Mouse (Mus musculus): ENCODE data around the gene Mettl24.
"Not testable (repeated sequence)": the region's sequence is repeated elsewhere in the genome, so short reads cannot be mapped to it uniquely, and the experiment has no call there.

Mettl24 gene

DNA sequence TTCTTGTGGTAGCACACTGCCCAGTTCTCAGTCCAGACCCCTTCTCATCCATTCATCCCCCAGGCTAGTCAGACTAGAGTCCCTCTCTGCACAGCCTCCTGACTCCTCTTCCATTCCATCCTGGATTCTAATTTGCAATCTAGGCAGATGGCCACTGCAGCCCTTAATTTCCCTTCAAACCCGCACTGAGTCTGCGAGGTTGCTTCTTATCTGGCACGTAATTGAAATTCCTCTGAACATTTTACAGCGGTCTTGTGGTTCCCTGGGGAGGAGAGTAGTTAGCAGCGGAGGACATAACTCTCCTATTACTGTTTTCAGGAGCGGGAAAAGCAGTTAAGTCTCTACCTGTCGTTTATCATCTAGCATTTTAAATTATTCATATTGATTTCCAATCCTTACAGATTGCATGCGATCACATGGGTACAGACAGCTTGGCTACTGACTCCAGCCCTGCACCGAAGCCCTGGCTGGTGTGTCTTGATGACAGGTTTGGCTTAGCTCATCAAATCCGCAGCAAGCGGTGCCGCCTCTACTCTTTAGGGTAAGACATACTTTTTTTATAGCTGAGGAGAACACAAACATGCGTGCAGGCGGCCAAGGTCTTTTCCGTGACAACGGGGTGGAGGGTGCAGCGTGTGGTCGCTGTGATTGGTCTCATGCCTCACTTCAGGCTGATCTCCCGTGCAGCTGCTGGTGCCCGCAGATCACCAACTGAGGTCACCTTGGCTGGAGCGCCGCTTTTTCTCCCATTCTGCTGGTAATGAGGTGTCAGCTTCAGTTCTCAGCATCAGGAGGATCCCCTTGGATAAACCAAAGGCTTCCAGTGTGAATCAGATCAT lies 54.4 kb downstream of the Mettl24 start:
- no peak for DNase-seq (ENCODE audit: low spot score in 2 of 2)

DNA sequence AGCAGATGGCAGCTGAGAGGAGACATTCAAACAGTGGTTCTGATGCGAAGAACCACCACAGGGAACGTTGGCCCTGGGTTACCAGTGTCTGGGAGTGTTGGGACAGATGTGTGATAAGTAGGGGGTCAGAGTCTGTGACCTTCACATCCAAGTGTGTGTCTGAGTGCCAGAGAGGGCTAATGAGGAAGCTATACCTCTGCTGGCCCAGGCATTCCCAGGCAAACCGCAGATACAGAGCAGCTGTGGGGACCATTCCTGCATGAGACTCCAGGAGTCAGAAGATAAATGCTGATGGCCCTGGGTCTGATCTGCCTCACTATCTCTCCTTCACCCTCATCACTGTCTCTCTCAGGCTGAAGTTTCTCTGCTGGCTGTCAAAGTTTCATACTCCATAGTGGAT lies 57.6 kb downstream of the Mettl24 start:
- no peak for DNase-seq (ENCODE audit: low spot score in 2 of 2)

DNA sequence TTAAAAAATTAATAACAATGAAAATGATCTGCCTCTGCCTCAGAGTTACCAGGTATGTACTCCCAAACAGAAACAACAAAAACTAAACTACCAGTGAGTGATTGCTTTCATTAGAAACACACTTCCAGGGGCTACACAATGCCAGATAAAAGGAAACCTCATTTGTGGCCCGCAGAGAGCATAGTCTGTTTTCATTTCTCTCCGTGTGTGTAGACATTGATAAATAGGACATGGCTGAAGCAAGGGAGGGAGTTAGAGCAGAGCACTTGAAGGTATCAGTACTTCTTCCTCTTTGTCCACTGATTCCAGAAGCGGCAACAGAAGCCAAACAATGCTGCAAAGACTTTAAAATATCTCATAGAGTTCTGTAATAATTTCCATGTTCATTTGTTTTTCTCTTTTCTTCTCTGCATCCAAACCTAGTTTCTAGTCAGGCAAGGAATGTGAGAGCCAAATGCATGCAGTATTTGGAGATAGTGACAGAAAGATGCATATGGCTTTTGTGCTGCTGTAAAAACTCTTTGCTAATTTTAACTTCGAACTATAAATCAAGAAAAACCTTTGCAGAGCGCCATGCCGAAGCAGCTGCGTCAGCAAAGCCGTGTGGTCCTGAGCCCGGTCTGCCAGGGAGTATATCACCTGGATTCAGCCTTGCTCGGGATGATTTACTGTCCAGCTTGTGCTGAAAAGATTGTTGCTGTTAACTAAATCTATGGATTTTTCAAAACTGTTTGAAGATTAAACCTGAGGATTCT lies 67.4 kb downstream of the Mettl24 start:
- no peak for DNase-seq (ENCODE audit: low spot score in 2 of 2)

DNA sequence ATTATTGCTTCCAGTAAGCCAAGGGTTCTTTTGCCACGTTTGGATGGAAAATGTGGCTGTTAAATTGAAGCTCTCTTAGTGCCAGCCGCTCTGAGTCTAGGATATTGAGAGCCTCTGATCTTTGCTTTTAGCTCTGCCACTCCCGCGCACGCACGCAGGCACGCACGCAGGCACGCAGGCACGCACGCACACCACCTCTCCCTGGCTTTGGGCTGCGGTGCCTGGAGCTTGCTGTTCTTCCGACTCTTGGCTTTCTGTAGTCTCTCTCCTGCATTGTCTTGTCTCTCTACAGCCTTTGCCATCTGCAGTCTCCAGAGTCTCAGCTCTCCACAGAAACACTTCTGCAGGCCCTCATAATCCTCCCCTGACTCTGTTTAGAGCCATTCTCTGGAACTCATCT lies 68.1 kb downstream of the Mettl24 start:
- no peak for DNase-seq (ENCODE audit: low spot score in 2 of 2)

DNA sequence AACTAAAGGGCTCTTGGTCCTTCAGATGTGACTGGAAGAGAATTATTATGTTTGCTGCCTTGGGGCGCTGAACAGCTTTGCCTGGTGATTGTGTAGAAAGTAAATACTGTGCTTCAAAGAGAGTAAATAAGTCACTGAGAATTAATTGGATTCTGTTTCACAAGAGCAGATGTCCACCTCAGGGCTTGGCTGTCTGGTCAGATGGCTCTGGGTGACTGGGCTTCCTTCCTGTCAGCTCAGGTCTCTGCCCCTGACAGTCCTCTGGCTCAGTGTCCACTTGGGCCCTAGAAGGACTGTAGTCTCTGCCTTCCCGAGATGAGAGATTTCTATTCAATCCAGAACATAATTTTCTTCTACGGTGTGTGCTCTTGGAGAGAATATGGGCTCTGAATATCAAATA lies 70.0 kb downstream of the Mettl24 start:
- no peak for DNase-seq (ENCODE audit: low spot score in 2 of 2)

DNA sequence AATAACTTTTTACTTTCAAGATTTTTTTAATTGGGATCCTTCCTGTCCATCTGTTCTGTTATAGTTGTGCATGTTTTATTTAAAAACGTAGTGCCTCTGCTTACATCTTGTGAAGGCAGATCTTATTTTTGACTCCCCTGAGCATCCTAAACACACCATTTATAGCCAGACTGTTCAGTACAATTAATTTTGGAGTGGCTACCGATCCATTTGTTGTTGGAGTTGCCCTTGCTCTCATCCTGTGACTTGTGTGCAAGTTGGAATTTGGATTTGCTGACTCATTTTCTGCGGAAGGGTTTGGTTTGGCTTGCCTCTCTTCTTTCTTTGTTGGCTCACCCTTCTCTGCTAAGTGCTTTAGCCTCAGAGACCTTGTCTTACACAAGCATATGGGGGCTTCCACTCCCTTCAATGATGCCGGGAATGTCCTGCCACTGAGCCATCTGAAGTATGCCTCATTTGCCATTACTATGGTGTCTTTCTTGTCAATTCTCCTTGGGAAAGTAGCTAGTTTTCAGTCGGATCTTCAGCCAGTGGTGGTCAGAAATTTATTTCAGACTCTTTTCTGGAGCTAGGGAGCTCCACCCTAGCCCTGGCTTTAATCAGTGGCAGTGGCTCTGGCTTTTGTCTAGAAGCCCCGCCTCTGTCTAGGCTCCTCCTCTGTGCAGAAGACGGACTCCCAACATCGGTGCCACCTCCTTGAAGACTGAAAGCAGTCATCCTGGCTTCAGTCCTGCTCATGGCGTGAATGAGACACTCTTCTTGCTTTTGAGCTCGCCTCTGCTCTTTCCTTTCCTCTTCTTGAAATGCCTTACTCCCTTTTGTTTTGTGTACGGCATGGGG lies 75.3 kb downstream of the Mettl24 start:
- DNase-seq (ENCODE audit: low spot score in 2 of 2): peak; percentile 51 to 63

DNA sequence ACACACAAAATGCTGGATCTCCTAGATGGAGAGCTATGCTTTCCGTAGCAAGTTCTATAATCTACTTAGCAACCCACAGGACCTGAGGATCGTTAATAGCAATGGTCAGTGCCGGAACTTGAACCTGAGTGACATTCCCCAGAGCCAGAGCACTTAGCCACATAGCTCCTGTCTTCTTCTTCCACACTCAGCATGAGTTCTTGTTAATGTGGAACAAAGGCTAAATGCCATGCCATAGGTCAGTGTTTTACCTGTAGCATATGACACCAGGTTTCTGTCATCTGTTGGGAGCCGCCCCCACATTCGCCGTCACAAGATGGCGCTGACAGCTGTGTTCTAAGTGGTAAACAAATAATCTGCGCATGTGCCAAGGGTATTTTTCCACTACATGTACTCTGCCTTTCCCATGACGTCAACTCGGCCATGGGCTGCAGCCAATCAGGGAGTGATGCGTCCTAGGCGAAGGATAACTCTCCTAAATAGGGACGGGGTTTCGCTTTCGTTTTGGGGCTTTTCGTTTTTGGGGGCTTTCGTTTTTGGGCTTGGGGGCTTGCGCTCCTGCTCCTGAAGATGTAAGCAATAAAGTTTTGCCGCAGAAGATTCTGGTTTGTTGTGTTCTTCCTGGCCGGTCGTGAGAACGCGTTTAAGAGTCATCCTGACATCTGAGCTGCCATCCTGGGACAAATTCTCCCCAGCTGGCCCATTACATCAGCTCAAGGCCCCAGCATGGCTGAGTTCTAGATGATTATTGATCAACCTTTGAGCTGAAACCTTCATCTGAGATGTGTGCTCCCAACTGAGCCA lies 76.5 kb downstream of the Mettl24 start:
- DNase-seq (ENCODE audit: low spot score in 2 of 2): not testable (repeated sequence)

DNA sequence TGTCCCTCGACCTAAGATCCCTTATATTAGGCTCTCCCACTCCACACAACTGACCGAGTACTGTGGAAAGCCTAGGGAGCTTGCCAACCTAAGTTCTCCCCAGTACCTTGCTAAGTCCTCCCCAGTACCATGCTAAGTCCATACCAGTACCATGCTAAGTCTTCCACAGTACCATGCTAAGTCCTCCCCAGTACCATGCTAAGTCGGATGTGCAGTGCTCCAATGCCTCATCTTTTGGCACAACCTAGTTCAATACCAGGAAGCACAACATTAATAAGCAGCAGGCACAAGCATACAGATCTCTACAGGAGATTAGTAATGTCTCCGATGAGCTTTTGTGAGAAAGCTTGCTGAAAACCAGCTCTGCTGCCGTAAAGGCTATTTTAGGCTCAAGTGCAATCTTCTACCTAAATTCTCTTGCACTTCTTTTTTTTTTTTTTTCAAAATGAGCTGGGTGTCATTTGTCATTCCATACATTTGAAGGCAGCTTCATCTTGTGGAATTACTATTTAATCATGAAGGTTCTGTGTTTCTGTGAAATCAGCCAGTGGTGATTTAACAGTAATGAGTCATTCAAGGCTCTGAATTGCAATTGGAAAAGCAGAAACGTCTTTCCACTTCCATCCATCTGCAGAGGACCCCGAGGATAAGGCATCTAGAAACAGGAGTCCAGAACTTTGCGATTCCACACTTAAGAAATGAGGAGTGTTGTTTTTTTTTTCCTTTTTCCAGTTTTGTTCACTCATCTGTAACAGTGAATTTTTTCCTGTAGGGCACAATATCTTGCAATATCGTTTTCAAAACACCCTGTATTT lies 77.3 kb downstream of the Mettl24 start:
- no peak for DNase-seq (ENCODE audit: low spot score in 2 of 2)

DNA sequence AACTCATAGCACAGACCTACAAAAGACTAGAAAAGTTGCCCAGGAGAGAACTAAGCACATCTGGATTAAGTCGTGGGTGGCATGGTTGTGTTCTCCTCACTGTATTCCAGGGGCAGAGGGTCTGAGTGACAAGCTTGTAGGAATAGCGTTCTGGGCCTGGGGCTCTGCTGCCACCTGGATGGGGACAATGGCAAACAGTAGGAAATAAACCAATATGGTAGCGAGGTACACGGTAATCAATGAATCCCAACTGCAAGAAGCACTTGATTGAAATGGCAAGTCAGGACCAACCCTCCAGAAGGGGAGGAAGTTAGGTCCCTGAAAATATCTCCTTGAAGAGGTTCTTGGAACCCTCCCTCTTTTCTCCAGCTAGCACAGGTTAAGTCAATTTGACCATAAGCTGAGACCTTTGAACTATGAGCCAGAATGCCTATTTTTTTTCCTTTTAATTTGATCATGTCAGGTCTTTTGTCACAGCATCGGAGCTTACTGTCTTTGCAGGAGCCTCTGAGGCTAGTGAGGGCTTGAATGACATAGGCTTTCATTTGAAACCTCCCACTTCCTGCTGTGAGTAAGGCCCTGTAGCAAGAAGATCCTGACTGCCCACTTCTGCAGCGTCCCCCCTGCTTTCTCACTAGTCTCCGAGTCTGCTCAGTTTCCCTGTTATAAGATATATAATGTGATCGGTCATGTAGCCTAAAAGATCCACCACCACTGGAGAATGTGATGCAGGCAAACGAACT lies 78.1 kb downstream of the Mettl24 start:
- no peak for DNase-seq (ENCODE audit: low spot score in 2 of 2)

DNA sequence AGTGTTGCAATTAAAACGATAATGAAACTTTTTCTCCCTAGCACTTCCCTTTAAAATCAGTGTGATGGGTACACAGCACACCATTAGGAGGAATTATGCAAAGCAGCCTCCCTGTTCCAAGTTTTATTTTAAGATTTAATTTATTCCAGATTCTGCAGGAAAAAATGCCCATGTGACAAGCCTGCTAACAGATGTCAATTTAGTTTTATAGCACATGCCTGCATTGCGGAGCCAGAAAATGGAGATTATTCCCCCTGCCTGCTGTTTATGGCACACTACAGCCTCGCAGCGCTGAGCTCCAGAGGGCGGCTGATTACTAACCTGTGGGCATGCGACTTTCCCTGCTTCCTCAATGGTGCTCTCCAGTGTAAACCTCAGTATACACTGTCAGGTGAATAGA lies 79.5 kb downstream of the Mettl24 start:
- DNase-seq (ENCODE audit: low spot score in 2 of 2): no peak

DNA sequence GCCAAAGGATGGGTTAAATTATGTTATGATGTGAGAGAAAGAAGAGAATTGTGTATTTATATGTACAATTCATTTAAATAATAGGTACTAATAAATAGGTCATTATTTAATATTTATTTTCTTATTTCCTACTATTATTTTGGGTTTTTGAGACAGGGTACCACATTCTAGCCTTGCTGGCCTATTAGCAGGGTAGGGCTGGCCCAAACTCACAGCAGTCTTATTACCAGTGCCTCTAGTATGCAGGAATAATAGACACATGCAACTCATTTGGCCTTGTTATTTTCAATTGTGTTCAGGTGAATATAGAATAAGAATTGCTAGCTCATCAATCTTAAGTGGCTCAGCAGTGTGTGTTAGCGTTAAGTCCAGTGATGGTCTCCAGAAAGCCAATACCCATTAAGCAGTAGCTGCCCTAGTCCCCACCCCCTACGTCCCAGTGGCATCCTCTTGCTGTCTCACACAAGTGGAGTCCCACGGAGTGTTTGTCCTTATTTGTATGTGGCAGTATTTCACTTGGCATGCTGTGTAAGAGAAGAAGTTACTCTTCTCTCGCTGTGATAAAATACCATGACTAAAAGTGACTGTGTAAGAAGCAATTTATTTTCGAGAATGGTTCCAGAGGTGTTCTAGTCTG lies 80.1 kb downstream of the Mettl24 start:
- DNase-seq (ENCODE audit: low spot score in 2 of 2): no peak

DNA sequence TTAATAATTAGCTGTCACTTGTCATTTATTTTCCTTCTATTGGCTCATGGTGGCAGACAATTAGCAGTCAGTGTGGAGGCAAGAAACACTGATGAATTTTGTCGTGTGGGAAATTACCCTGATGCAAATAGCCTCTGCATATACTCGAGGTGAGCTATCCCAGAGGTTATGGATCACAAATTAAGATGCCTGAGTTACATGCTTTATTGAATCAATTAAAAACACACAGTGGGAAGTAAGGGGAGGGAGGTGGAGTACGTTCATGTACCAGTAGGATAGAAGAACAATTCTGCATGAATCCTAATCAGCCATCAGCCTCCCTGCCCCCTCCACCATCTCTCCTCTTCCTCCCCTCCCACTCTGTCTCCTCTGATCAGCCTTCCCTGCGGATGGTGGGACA lies 89.2 kb downstream of the Mettl24 start:
- no peak for DNase-seq (ENCODE audit: low spot score in 2 of 2)

DNA sequence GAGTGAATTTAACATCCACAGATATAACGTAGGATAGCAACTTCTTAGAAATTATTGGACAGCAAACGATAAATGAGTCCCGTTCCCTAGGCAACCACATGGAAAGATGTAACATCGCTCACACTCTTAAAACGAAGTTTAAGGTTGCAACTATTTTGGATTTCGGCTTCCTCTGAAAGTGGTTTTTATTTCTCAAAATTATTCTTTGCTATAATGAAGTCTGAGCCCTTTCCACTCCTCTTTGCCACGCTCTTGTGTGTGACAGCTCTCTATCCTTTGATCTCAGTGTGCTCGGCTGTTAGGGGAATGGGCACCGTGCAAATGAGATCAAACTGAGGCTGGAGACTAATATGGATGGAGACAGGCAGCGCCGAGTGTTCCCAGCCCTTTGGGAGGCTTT lies 92.1 kb downstream of the Mettl24 start:
- no peak for DNase-seq (ENCODE audit: low spot score in 2 of 2)

DNA sequence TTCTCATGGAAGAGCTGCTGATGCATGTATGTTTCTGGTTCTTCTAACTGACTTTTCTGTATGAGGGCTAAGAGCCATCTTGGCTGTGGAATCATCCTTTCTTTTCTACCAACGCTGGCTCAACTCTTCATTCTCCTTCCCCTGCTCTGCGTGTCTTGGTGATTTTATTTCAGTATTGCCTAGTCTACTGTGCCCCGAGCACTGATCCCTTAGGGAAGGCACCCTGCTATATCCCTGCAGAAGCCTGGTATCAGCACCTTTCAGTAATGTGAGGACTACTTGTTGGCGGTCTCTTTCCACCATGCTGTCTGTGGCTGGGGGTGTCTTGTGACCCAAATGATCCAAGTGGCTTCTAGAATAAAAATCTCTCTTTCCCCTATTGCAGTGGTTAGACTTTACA lies 92.6 kb downstream of the Mettl24 start:
- no peak for DNase-seq (ENCODE audit: low spot score in 2 of 2)

DNA sequence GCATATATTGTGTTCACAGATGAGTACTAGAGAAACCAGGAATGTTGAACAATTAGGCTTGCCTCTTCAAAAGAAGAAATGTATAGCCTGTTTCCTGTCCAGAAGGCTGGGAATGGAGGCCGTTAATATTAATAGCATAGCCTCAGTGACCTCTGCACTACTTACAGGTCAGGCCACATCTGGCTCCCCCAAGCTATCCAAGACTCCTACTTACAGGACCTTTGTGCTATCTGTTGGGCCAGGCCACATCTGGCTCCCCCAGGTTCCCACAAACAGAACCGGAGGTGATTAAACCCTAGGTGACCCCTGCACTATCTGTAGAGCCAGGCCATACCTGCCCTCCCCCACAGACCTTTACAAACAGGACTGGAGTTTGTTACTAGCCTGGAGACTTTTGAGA lies 94.1 kb downstream of the Mettl24 start:
- DNase-seq (ENCODE audit: low spot score in 2 of 2): no peak

DNA sequence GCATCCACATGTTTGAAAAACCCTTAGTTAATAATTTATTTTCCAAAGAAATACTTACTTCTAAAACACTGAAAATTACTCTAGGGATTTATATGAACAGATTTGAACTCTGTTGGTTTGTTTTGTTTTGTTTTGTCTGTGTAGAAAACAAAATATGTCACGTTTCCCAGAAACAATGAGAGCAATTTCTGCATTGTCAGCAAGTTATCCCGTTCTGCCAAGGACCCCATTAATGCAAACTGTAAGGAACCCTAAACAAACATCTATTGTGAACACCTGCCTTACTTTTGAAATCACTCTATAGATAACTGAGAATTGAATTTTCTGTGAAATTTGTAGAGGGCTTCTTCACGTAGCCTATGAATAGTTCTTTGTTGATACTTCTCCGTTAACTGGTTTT lies 95.4 kb downstream of the Mettl24 start:
- DNase-seq (ENCODE audit: low spot score in 2 of 2): no peak

DNA sequence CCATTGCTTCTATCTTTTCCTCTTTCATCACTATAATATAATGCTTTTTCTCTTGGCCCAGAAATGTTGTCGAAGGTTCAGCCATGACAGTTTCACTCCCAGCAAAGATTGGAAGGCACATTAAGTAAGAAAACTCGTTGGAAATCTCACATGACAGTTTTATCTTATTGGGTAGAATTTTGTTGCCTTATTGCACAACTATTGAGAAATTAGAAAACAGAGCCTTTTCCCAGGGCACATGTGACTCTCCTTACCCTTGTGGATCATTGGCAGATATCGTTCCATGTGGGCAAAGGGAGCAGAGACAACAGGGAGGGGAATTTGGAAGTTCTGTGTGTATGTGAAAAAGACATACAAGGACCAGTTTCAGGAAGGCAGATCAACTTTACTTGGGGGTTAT lies 107.3 kb downstream of the Mettl24 start:
- no peak for DNase-seq (ENCODE audit: low spot score in 2 of 2)

DNA sequence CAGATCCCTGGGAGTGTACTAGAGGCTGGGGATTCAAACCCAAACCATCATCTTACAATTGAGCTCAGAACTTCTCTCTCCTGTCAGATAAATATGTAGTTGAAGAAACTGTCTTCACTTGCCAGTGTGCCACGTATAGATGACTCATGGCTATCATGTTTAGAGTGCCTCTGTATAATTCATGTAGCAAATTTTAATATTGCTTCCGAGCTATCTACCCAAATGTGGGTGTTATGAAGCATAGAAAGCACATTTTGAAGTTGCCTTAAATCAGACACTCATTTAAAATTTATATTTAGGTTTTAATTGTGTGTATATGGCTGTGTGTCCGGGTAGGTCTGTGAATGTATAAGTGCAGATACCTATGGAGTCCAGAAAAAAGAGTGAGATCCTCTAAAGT lies 109.0 kb downstream of the Mettl24 start:
- no peak for DNase-seq (ENCODE audit: low spot score in 2 of 2)

DNA sequence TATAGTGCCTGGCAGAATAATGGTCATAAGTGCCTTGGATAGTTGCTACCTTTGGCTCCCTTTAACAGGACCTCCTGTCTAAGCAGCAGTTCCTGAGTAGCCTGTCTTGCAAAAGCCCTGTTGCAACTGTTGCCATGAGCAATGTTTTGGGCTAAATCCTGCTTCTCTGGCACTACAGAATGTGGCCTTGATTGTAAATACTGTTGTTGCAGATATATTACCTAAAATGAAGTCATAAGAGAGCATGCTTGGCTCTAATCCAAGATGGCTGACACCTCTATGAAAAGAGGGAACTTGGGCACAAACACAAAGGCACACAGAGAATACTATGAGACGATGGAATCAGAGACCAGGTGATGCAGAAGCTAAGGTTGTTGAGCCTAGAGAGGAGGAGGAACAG lies 122.1 kb downstream of the Mettl24 start:
- DNase-seq (ENCODE audit: low spot score in 2 of 2): no peak
